Mouse (Mus musculus) right cerebral cortex, postnatal 10 days (tissue): ENCODE results near the gene Dohh.

Experiments used
- DNase-seq, 2 experiments: peaks; one replicate each; pipeline ENCODE4 v3.0.0; 2021; ENCODE audit warnings: low spot score in 2 of 2

Gene Dohh

DNA sequence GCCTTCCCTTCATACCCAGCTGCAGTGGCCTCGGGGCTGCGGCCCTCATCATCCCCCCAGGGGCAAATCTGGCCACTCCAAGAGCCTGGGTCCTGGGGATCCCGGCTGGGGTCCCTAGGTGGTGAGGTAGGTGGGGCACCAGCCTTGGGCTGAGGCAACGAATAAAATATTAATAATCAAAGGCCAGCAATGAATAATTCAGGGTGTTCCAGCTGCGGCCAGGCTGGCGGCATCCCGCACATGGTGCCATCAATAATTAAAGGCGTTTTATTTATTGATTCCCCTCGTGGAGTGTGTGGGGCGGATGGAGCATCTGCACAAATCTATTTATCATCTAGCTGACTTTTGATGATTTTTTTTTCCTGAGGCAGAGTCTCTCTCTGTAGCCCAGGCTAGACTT lies 19.3 kb downstream of the Dohh start:
- DNase-seq: no peak

DNA sequence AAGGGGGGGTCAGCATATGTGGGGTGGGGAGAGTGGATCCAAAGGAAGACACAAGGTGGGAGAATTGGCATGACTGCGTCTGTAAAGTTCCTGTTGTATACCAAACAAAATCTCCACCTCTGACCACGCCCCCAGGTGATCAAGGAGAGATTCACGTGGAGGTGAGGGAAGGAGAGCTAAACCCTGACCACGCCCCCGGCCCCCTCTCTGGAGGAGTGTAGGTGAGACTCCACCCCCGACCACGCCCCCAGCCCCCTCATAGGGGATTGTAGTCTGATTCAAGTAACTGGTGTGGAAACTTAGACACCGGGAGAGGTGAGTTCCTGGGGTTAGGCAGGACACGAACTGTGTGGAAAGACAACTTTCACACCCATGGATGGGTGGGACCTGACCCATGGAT lies 19.9 kb downstream of the Dohh start:
- DNase-seq: no peak

DNA sequence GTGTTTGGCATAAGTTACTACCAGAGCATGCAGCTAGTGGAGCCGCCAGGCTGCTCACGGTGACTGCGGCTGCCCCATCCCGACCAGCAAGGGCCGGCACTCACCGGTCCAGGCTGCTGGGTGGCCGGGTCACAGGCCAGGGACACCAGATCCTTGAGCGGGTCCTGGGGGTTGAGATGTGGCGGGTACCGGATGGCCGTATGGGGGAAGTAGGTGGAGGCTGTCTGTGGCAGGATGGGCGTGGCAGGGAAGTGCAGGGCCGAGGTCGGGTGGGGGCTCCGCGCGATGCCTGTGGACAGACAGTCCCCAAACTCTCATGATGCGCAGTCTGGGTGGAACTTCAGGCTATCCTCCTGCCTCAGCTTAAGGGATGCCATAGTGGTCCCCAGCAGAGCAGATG lies 20.5 kb downstream of the Dohh start:
- no peak for DNase-seq

DNA sequence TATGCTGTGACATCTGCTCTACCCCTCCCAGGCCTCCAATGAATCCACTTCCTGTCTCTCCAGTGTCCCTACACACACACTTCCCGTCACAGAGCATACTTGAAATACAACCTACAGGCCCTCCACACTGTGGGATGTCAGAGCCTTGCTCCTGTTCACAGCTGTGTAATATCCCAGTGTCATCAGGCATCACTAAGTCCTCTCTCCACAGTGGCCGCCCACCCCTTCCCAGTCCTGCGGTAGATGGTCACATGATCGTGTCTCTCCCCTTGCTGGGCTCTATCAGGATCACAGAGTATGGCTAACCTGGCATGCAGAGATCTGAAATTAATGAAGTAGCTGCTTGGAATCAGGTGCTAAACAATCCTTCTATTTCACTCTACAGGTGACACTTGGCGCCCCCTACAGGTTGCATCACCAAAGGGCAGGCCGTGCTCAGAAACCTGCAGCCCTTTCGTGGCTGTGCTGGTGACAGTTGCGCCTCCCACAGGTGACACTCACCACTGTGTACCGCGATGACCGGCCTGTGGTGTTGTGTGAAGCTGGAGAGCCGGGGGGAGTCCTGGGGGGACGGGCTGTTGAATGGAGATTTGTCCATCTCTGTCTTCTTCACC lies 21.5 kb downstream of the Dohh start:
- DNase-seq: no peak

DNA sequence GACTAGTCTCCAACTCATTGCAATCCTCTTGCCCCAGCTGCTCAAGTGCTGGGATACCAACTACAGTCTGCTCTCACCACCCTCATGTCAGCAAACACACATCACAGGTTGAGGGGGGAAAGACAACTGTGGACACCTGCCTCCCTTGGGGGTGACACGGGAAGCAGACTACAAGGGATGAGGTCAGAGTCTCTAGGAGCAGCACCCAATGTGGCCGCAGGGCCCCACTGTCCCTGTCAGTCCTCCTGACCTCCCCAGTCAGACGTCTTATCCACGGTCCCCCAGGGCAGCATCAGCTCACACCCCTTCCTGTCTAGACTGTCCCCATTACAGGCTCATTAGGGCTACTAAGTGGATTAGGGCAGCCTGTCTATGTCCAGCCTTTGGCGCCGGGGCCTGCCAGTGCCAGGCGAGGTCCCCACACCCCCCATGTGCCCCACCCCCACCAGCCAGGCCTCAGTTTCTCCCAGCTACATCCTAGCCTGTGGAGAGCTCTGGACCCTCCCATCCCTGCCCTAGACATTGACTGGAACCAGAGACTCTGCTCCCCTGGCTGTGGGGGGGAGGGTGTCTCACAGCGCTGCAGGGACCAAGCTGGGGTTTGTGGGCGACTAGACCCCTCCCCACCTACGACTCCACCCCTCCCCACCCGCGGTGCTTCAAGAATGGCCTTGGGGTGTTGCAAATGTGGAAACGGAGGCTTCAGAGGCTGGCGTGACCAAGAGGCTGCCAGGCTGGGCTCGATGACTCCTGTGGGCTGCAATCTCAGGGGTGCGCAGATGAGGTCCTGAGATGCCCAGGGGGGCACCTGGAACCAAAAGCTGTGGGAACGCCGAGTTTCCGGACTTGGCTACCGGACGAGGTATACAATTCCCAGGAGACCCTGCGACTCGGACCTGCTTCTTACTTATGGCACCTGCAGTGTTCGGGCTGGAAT lies 22.5 kb downstream of the Dohh start:
- DNase-seq: no peak

DNA sequence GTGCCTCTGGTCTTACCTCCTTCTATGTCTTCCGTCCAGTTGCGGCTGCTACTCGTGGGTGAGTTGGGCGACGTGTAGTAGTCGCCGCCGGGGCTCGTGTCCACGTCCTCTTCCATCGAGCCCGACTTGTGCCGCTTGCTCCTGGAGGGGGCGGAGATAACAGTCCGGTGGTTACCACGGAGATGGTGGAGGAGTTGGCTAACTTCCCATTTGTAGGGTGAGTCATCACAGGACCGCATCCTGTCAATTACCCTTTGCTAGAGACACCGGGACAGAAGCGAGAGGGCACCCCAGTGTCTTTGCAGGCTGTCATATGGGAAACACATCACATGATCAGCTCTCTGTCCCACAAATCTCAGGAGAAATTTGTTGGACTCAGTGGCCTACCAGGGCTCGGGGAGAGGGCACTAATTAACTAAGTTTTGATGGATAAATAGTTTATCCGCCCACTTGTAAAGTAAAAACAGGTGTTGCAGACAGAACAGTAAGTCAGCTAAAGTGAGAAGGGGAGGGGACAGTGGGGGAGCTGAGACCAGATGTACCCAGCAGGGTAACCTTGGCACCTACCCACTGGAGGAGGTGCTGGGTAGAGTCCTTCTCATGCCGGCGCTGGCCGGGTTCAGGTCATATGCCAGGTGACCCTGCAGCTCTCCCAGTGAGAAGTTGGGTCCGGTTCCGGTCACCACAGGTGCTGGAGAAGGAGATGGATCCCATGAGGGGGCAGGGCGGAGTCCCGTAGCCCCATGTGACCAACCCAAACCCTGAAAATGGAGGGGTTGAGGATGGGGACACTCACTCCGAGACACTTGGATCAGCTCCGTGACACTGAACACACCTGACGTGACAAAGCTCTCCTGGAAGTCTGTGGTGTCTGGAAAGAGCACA lies 23.6 kb downstream of the Dohh start:
- DNase-seq: peak; percentile 74 to 85

DNA sequence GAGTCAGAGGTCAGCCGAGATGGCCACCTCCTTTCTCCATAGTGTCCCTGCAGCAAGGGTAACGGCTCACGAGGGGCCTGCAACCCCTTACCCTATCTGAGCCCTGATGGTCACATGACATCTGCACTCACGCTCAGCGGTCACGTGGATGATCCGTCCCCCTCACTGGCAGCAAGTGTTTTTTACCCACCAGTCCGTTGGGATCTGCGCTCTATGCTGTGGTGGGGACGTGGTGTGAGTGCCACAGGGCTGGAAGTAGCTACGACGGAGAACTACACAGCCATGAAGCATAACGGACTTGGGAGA lies 24.1 kb downstream of the Dohh start:
- no peak for DNase-seq

DNA sequence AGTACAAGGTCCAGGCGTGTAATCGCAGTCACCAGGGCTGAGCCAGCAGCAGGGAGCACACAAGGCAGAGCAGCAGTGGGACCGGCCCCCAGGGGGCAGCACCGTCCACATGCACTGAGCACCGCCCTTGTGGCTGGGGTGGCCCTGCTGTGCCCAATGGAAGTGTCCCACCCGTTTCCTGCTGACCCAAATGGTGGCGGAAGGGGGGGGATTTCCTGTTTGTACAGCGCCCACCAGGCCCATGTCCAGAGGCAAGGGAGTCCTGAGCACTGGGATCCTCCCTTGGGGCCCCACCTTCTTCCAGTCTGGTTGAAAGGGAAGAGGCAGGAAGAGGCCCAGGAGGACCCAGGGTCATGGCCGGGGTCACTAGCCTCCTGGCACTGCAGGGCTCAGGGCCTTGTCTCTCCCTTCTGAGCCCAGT lies 24.7 kb downstream of the Dohh start:
- DNase-seq: peak in 1 of 2 experiments; percentile 81

DNA sequence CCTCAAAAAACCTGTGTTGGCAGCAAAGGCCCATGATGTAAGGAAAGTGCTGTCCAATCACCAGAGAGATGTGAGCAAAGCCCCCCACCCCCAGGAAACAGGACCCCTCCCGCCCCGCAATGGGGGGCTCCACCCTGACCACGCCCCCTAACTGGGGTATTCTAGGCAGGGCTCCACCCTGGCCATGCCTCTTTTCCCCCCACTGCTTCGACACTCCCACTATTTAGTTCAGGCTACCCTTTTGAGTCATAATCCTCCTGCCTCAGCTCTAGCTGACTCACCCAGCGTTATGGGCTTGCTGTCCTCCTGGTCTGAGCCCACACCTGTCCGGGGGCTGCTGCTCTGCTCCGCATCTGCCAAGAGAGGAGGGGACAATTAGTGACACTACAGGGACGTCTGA lies 25.1 kb downstream of the Dohh start:
- DNase-seq: no peak

DNA sequence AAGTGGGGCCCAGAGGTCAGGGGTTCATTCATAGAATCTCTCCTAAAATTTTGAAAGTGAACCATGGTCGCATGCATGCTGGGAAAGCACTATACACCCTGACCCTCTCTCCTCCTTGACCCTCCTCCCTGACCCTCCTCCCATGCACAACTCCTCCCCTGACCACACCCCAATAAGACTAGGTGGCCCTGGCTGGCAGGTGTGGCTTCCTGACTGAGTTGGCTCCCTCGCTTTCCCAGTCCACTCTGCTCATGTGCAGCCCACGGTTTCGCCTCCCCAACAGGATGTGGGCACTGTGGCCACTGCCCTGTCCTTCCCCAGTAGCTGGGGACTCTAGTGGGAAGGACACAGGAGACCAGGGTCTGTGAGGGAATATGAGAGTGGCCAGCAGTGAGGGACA lies 26.1 kb downstream of the Dohh start:
- DNase-seq: no peak

DNA sequence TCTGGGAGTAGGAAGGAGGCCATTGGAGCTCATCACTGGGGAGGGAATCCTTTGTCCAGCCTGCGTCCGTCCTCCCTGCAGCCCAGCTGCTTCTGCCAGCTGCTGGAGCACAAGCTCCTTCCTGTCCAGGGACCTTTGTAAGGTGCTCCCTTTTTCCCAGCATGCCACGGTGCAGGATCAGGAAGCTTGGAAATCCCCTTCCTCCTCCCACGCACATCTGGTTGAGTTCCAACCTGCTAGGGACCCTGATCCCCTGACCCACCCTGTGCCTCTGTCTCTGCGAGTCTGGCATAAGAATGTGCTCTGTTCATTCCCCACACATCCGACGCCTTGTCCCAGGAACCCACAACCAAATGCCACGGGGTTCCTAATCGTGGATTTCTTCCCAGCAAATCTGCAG lies 26.8 kb downstream of the Dohh start:
- no peak for DNase-seq

DNA sequence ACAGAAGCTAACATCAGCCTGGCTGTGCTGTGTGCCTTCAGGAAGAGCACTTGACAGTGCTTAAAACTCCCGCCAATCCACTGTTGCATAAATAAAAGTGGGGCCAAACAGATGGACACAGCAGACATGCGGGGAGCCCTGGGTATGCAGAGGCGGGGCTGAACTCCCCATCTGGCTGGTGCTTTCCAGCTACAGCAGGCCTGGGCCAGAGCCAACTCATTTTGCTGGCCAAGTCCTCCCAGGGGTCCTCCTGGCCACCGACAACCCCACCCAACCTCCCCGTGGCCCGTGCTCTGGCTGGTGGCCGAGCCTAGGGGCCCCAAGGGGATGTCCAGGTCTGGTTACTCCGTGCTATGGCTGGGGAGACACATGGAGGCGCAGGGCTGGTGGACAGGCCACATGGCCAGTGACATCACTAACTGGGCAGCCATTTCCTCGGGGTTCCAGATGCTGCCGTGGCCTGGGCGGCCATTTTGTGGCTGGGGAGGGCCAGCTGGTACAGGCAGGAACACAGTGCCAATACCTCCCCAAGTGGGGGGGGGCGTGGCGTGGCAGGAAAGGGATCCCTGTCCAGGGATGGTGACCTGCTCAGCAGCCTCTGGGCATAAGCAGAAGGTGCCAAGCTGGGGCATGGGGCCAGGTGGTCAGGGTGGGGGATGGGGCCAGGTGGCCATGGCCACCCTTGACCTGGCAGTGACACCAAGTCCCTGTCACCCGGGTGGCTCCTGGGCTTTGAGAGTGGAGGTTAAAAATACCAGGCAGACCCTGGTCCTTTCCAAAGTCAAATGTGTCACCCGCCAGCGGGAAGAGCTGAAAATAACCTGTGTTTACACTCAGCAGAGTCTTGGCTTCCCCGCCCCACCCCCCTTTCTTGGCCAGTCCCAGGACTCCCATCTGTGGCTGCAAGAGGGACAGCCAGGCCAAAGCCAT lies 27.5 kb downstream of the Dohh start:
- DNase-seq: peak; percentile 77 to 81

DNA sequence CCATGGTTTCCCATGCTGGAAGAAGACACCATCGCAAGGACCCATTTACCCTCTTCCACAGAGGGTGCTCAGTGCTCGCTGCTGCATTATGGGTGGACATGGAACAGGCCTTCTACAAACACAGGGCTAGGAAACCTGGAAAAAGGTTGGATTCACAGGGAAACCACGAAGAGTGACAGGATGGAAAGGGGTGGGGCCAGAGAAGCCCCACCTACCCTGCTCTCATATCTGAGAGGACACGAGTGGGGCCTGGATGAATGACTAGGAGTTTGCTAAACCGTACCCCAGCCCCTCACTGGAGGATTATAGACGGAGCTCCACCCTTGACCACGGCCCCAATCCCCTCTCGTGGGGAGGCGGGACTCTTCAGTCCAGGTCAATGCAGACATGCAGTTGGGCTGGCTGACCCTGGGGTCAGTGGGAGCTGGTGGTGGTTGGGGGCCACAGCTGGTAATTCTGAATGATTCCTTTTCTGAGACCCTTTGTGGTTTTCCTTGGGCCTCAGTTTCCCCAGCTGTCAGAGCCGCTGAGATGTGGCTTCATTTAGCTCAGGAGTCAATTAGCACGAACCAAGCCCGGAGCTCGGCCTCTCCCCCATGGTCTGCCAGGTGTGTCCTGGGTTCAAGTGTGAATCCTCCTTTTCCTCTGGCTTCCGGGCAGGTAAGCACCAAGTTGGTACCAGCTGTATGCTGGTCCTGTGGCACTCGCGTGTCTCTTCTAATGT lies 28.5 kb downstream of the Dohh start:
- DNase-seq: no peak

DNA sequence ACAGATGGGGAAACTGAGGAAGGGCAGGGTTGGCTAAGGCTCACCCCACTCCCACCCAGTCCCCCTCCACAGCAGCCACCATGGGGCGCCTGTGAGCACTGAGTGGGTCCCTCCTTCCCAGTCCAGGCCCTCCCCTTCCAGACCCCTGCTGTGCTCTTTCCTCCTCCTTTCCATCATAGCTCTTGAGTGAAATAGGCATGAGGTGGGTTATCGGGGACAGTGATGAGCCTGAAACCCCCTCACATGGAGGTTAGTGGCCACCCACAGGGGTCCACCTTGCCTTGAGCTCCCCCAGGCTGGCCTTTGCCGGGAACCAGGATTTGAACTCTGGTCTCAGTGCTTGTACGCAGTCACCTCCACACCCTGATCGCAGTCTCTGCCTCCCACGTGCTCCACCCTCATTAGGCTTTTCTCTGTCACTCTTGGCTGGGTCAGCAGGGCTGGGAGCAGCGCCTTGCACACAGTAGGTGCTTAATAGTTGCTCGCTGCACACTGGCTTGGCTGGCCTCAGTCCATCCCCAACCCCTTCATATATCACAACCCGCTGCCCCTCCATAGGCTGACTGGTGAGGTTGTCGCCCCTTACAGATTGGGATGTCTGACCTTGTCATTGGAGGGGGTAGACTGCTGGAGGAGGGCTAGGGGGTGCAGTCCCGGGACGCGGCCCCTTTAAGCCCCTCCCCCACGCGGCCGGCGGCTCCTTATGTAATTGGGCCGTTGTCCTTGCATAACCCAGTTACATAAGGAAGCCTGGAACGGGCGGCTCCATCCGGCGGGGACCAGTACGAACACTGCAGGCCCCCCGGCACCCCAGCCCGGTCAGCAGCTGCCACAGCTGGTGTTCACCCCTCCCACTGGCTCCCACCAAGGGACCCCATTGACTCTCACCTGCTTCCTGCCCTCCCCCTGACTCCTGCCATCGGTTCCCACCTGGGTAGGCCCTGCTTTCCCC lies 29.4 kb downstream of the Dohh start:
- DNase-seq: peak; percentile 86 to 88

DNA sequence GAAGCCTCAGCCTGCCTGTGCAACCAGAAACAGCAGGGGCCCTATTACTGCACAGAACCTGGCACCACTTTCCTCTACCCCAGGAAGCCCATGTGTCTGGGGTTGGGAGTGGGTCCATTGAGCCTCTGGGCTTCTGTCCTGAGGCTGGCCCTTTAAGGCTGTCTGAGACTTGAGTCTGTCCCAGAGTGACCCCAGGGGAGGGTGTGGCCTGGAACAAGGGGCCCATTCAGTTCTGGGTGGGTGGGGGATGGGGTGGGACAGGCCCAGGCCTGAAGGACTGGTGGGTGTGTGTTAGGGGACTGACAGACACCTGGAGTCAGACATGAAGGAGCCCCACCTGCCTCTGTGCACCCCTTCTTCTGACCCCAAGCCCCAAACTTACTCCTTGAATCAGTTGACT lies 30.5 kb downstream of the Dohh start:
- peak in 1 of 2 experiments; percentile 71 for DNase-seq

DNA sequence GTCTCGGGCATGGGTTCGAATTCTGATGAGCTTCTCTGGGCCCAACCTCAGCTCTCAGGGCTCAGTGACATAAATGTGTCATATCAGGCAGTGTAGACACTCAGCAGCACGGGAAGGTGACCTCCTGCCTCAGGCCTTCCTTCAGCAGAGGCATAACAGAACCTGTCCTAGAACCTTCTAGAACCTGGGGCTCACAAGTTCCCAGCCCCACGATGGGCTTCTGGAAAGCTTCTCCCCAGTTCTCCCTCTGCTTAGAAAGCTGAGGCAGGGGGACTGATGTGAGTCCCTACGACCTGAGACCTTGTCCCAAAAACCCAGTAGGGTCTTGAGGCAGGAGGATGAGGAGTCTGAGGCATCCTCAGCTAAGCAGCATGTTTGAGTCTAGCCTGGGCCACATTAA lies 30.9 kb downstream of the Dohh start:
- no peak for DNase-seq

DNA sequence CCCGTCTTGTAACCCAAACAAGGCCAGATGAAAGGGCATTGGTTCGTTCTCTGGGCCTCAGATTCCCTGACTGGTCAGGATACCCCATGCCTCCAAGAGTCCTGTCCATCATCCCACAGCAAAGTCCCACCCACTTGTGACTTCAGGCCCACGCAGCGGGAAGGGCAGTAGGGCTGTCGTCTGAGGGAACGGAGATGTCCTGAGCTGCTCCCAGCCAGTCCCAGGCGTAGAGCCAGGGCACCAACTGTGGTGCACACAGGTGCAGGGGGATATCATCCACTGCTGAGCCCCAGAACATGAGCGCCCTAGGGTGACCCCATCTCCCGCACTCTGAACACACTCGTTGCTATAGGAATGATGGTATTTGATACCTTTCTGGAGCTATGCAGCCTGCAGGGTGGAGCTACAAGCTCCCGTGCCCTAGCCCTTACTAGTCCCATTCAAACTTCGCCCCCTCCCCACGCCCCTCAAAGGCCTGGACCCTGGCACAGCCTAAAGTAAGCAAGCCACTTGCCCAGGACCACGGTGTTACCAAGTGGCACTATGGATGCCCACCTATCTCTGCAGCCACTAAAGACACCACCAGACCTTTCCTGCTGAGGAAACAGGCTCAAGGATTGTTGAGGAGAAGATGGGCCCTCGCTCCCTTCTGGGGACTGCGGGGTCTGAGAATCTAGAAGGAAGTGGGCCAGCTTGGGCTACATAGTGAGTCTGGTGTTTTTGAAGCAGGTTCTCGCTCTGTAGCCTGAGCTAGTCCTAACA lies 31.5 kb downstream of the Dohh start:
- DNase-seq: no peak

DNA sequence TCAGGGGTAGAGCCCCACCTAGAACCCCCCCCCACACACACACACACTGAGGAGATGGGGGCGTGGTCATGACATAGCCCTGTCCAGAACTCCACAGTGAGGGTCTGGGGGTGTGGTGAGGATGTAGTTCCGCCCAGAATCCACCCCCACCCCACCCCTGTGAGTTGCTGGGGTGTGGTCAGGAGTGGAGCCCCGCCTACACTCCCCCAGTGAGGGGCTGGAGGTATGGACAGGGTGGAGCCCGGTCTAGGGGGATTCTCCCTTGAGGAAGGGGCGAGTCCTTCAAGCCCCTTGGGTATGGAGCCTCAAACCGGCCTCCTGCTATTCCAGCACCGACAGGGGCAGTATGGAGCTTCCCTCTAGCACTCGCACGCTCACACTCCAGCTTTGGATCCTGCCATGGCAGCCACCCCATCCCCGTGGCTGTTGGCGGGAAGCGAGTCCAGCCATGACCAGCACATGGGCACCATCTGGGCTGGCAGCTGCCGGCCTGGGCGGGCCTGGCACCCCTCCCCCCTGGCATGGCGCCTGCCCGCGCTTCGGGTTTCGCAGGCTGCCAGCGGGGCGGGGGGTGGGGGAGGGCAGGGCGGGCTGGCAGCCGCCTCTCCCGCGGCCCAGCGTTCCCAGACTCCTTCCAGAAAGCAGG lies 32.5 kb downstream of the Dohh start:
- DNase-seq: peak; percentile 92 to 93
